Mouse (Mus musculus) kidney, postnatal 25 days (tissue): ENCODE measurements around the gene Unc93a.
"Not testable (repeated sequence)": the region's sequence is repeated elsewhere in the genome, so short reads cannot be mapped to it uniquely, and the experiment has no call there.

Source experiments
- DNase-seq, 2 experiments: peaks; one replicate each; pipeline ENCODE4 v3.0.0; 2021; ENCODE audit warnings: mixed read lengths in 2 of 2

Unc93a gene

GRCm38 (mm10) chr17:13131710-13132109 is at the start of gene Unc93a:
Gene Unc93a, minus strand, starts transcription at chr17:13131810.
- DNase-seq: not testable (repeated sequence)

DNA sequence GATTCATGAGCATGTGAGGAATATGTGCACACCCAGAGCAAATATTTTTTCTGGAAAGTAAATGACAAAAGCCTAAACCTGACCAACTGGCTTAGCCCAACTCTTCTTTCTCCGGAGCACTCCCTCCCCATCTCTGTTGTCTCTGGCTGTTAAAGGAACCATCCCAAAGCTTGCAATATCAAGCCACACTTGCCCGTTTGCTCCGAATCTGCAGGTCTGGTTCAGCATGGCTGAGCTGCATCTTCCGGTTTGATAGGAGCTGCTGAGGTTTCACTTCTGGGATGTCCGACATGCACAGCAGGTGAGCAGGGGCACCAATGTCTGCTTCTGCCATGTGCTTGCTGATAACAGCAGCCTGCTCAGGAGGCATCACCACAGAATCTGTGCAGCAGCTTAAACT is 48.9 kb upstream of the Unc93a start:
- DNase-seq: not testable (repeated sequence)

DNA sequence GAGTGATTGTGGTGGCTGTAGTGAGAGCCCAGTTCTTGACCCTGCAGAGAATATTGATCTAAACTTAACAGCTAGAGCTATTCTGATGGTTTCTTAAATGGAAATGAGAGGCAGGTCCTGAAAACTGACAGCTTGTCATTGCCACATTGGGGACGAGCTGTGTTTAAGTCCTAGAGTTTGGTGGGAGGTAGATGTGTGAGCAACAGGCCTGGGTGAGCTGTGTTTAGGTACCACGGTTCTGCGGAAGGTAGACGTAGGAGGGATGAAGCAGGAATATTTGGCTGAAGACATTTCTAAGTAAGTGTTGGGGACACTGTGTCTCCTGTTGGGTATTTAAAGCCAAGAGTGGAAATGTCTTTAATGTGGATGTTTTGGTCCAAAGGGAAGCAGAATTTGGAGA is 47.4 kb upstream of the Unc93a start:
- not testable (repeated sequence) for DNase-seq

DNA sequence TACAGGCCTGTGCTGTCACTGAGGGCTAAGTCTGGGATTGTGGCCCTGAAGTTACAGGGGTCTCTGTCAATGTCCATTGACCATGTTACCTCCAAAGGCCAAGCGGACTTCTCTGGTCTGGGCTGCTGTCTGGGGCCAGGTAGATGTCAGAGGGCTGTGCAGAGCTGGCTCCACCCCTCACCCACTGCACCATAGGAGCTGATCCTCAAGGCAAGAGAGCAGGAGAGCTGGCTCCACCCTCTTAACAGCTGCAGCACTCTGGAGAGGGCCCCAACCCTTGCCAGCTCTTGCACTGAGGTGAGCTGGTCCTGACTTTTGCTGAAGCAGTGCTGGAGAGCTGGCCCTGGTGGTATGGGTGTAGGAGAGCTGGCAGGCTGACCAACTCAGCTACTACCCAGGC is 46.2 kb upstream of the Unc93a start:
- DNase-seq: not testable (repeated sequence)

DNA sequence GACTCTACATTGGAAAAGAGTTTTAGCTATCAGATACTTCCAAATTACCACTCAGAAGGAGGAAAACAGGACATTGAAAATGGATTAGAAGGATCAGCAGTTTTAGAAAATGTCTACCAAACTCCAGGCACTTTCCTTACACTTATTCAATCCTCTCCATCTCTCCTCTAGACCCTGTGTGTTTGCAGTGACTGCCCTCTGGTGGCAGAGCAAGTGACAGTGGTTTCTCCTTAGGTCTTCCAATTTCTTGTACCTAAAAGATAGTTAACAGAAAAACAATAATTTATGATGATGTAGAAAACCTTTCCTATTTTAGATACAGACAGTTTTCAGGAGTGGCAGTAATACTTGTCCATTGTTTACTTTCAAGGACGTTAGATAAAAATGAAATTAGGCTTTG is 44.0 kb upstream of the Unc93a start:
- not testable (repeated sequence) for DNase-seq

DNA sequence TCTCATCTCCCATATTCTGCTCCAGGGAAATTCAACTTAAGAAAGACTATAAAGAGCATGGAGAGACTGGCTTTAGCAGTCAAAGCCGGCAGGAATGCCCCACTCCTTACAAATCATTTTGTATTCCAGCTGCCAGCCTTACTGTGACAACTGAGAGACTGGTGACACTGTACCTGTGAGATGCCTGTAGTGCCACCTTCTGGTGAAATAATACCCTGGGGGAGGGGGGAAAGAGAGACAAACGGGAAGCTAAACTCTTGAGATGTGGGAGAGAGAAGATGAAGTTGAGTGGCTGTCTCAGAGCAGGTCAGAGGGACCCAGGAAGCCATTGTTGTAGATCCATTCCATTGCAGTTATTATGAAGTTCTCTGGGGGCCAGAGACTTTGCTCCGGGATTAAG is 42.4 kb upstream of the Unc93a start:
- not testable (repeated sequence) for DNase-seq

DNA sequence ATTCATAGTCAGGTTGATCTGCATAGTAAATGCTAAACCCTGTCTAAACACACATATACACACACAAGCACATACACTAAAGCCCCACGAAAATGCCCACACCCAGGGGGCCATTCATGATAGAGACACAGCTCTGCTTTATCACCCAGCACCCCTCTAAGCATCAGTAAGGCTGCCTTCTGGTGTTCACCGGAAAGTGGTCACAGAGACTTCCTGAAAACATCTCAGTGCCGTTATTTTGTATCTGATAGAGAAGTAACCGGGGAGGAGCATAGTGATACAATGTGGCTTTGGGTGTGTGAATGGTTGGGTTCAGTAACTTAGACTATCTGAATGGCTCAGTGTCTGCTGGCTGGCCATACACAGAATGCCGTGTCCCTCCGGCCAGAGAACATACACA is 42.0 kb upstream of the Unc93a start:
- not testable (repeated sequence) for DNase-seq

DNA sequence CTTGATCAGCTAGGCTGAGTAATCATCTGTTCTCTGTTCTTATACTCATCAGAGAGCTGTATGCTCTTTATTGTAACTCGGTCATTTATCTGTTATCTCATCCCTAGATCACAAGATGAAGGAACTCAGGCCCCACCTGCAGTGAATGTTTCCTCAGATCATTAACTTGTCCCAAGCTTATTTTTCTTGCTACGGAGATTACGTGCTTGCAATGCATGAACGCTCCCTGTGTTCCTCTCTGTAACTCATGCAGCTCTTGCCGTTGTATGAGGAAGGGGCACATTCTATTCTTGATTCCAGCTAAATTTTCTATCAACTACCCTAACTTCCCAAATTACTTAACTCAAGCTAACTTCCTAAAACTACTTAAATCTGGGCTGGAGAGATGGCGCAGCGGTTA is 14.5 kb upstream of the Unc93a start:
- not testable (repeated sequence) for DNase-seq

- not testable (repeated sequence) for DNase-seq
These were observed 13.1 kb upstream of the Unc93a start for GRCm38 (mm10) chr17:13144580-13145215.

DNA sequence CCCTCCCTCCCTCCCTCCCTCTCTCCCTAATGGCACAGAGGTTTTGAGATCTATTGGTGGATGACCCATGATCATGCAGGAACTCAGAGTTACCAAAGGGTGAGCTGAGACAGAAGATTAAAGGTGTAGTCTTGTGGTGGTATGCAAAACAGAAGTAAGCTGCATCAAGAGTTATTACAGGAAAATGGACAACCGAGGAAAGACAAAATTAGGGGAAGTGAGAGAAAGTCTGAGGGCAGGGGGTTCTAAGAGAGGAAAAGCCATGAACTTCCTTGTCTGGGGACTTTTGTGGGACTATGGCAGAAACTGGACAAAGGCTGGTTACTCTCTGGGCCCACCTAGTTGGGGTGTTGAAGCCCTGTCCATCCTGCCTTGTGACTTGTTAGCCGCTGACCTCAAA is 11.1 kb upstream of the Unc93a start:
- not testable (repeated sequence) for DNase-seq

DNA sequence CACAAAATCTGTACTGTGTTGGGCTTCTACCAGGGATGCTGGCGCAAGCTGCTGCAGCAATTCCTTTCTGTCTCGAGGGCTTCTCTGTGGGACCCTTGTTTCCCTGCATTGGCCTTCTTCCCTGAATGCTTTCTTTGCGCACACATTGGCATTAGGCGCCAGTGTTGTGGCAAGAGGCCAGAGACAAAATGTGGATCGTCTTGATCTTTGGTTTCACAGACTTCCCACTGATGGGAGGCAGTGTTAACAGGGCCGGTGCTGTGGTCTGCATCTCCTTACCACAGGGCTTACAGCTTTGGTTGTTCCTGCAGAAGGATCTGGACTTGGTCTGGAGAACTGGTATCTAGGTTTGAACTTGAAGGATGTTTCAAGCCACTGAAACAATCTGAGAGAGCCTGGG is 3.7 kb upstream of the Unc93a start:
- DNase-seq: not testable (repeated sequence)

GRCm38 (mm10) chr17:13132352-13132751 is 742 bp upstream of the Unc93a start:
- DNase-seq: not testable (repeated sequence)

GRCm38 (mm10) chr17:13129737-13130465 is 1.7 kb downstream of the Unc93a start:
- DNase-seq: not testable (repeated sequence)

DNA sequence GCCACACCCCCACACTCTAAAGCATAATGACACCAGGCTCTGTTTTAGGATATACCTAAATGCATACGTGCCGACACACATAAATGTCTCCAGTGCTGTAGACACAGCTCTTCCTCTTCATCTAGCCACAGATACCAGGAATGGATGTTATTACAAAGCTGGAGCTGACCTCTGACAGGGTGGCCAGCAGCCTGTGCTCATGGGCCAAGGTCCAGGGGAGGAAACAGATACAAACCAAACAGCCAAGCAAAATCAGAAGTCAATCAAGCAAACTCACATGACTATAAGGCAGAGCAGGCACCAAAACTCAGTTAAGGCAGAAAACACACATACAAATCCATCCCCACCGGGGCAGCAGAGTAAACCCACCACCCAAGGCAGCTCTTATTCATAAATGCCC is 2.3 kb downstream of the Unc93a start:
- not testable (repeated sequence) for DNase-seq

DNA sequence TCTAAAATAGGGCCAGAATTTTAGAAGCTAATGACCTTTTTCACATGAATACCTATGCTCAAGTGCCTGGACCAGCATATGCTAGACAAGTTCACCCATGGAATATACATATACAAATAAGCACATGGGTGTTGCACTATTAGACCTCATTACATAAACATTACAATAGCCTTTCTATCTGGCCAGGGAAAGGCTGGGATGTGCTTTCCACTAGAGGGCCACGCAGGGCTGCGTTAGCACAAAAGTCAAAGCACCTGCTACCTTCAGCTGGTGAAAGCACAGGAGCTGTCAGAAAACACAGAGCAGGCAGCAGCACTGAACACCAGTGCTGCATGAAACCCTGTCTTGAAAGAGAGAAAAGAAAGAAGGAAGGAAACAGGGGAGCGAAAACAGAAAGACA is 7.4 kb downstream of the Unc93a start:
- not testable (repeated sequence) for DNase-seq

GRCm38 (mm10) chr17:13123308-13124038 is 8.1 kb downstream of the Unc93a start:
- not testable (repeated sequence) for DNase-seq

DNA sequence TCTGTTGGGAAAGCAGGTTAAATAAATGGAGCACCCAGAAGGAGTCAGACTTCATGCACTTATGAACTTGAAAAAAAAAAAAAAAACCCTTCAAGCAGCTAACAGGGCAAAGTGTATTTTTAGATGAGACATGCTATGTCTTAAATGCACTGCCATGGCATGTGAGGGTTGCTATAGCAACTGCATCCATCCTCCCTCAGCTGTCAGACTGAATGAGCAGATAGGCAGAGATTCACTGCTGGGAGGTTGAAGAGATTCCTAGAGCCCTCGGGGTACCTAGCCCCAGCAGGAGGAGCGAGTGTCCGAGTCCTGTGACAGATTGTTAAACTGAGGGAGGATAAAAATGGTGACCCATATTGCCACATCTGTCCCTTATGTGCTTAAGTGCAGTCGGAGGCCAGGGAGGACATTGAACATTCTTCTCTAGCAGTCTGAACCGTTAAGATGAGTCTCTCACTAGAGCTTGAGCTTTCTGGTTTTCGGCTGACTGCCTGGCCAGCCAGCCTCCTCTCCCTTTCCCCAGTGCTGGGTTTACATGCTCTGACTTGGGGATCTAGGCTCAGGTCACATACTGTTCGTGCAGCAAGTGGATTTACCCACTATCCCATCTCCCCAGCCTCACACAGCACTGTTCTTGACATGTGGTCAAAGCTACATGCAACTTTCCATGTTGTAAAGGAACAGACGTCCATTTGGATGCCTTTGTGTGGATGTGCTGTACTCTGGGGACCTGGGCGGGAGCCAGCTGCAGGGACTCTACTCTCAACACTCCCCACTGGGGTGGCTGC is 18.9 kb downstream of the Unc93a start:
- DNase-seq: not testable (repeated sequence)

DNA sequence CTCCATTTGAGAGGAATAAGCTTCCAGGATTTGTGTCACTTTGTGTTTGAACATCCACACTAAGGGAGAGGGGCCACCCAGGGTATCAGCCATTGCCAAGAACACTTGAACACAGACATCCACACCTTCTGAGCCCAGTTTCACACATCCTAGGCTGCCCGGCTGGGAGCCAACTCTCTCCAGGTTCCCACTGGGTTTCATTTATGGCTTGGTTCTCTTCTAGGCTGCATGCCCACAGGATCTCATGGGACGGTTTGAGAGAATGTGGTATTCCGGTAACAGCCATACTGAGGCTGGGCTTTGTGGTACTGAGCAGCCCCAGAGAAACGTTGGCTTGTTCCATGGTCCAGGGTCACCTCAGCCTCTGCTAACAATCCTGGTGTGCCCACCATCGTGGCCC is 25.0 kb downstream of the Unc93a start:
- peak in 1 of 2 experiments; percentile 30 for DNase-seq

DNA sequence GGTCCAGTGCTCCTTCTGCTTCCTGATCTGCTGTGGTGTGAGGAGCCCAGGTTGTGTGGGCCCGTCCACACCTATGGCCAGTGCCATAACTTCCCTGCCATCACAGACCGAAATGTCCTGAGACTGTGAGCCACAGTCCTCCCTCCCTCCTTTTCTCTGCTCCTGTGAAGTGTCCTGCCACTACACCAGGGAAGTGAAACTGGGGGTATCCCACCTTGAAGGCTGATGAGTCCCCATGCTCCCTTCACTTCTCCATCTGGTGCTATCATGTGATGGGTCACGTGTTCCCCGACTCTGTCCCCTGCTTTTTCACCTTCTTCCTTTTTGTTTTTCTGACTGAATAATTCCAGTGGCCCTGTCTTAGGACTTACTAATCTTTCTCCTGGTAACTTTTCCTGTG is 38.6 kb downstream of the Unc93a start:
- not testable (repeated sequence) for DNase-seq

GRCm38 (mm10) chr17:13092100-13092764 is 39.4 kb downstream of the Unc93a start:
- DNase-seq: not testable (repeated sequence)

DNA sequence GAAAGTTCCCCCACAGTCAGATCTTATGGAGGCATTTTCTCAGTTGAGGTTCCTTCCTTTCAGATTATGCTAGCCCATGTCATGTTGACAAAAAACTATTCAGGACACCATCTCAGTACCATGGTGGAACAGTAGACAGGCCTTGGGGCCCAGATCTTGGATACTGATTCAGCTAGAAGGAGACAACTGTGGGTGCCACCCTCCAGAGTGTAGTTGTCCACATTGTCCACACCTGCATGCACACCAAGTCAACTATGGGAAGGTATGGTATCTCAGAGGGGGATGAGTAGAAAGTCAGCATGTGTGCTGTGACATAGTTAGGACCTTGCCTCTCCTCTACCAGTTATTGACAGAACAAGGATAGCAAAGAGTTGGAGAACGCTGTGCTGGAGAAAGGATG is 40.1 kb downstream of the Unc93a start:
- not testable (repeated sequence) for DNase-seq

GRCm38 (mm10) chr17:13069227-13069626 is 62.4 kb downstream of the Unc93a start:
- DNase-seq: not testable (repeated sequence)
